25 mouse cellular contexts compared by ENCODE assay signal in the genomic region with DNA sequence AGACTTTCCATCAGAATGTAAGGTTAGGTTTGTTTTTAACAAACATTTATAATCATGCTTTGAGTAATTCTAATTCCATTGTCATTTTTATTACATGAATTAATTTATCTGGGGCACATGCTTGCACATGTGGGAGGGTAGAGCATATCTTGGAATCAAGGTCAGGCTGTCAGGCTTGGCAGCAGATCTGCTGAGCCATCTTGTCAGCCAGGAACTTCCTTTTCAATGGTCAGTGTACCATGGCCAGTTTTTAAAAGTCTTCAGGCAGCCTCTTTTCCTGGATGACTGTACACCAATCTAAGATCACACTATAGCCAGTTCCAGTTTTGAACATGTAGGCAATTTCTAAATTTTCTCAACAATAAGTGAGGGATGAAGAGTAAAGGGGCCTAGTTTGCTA. TPM values are rescaled to one million over a fixed set of nuclear protein-coding genes. Genes with fewer than 3 reads are reported as not detected.
DNase-seq lines count a peak whose midpoint lies in the region; ATAC-seq and TF ChIP-seq lines count a peak whose summit lies in the region.
"Had no signal": no experiment of that assay in that cellular context is flagged by ENCODE, and none has a peak within 500 bp of the region (broad histone marks: within the 10 kb centered on the region; RNA-seq: fewer than 3 reads in every experiment).

No protein-coding gene starts in this region.

- H3K4me3 ChIP-seq in bone marrow macrophage, adult 2 months (ENCODE audit: insufficient read depth, low read length): no peak overlapping the region
- no peak overlapping the region for H3K4me3 ChIP-seq in kidney, embryonic 16.5 days (ENCODE audit: low read length)
- no peak overlapping the region for H3K4me3 ChIP-seq in macrophage (ENCODE audit: inconsistent target)
- H3K4me3 ChIP-seq in forebrain, embryonic 14.5 days (ENCODE audit: low read depth, low read length): no peak overlapping the region
- no peak overlapping the region for H3K4me3 ChIP-seq in forebrain, embryonic 15.5 days
- H3K4me3 ChIP-seq: embryonic facial prominence, embryonic 15.5 days; heart, embryonic 15.5 days; hindbrain, embryonic 13.5 days; left cerebral cortex, adult 2 months; liver, embryonic 15.5 days had no signal

- no peaks in the 10 kb centered on the region for H3K27me3 ChIP-seq in kidney, embryonic 16.5 days (ENCODE audit: insufficient read depth, low read length)
- no peaks in the 10 kb centered on the region for H3K27me3 ChIP-seq in forebrain, embryonic 14.5 days (replicated peaks; ENCODE audit: control insufficient read depth, insufficient read depth, low read length)
- H3K27me3 ChIP-seq in forebrain, embryonic 15.5 days: no peaks in the 10 kb centered on the region
- H3K27me3 ChIP-seq: embryonic facial prominence, embryonic 15.5 days; heart, embryonic 15.5 days had no signal

- H3K79me2 ChIP-seq in macrophage (ENCODE audit: inconsistent target): no peaks in the 10 kb centered on the region

- peaks cover 58% of the 10 kb centered on the region for H3K4me1 ChIP-seq in bone marrow macrophage, adult 2 months (ENCODE audit: control insufficient read depth, insufficient read depth, low read length)
- H3K4me1 ChIP-seq in kidney, embryonic 16.5 days (ENCODE audit: insufficient read depth, low read length): peaks cover 9% of the 10 kb centered on the region
- H3K4me1 ChIP-seq in forebrain, embryonic 14.5 days (ENCODE audit: control insufficient read depth, insufficient read depth, low read length): no peaks in the 10 kb centered on the region
- H3K4me1 ChIP-seq in forebrain, embryonic 15.5 days: no peaks in the 10 kb centered on the region
- H3K4me1 ChIP-seq: embryonic facial prominence, embryonic 15.5 days; hindbrain, embryonic 13.5 days had no signal

- ATAC-seq in kidney, embryonic 16.5 days (ENCODE audit: low FRiP score, low TSS enrichment): no peak
- ATAC-seq in forebrain, embryonic 14.5 days: no peak
- no peak for ATAC-seq in forebrain, embryonic 15.5 days (replicated peaks)
- ATAC-seq: forebrain, embryonic 16.5 days had no signal

- peak; percentile 56 for DNase-seq in adrenal gland, postnatal 14 days
- no peak for DNase-seq in adrenal gland, adult 18-20 months (ENCODE audit: low spot score in 2 of 2)
- no peak for DNase-seq in forebrain, embryonic 14.5 days (ENCODE audit: low spot score)
- DNase-seq: B cell, adult 2 months; cerebellum, adult 11 months; cerebellum, adult 9-11 months; gastrocnemius, postnatal 36 days; heart, postnatal 36 days; left cerebral cortex, postnatal 4 days; liver; thymus, postnatal 25 days had no signal

- H3K9me3 ChIP-seq in kidney, embryonic 16.5 days (ENCODE audit: low read length): no peaks in the 10 kb centered on the region
- H3K9me3 ChIP-seq in forebrain, embryonic 14.5 days (replicated peaks; ENCODE audit: control insufficient read depth, low read length): no peaks in the 10 kb centered on the region
- no peaks in the 10 kb centered on the region for H3K9me3 ChIP-seq in forebrain, embryonic 15.5 days
- H3K9me3 ChIP-seq: embryonic facial prominence, embryonic 15.5 days; heart, embryonic 15.5 days; hindbrain, embryonic 13.5 days; liver, embryonic 15.5 days had no signal

- TF ChIP-seq POLR2A in bone marrow macrophage, adult 2 months (IDR thresholded peaks at IDR 0.05; ENCODE audit: borderline replicate concordance, low read depth, low read length): no peak

- H3K36me3 ChIP-seq in kidney, embryonic 16.5 days (ENCODE audit: insufficient read depth, low read length): no peaks in the 10 kb centered on the region
- no peaks in the 10 kb centered on the region for H3K36me3 ChIP-seq in macrophage (ENCODE audit: inconsistent target)
- H3K36me3 ChIP-seq in forebrain, embryonic 14.5 days (ENCODE audit: control insufficient read depth, insufficient read depth, low read length): no peaks in the 10 kb centered on the region
- no peaks in the 10 kb centered on the region for H3K36me3 ChIP-seq in forebrain, embryonic 15.5 days
- H3K36me3 ChIP-seq: embryonic facial prominence, embryonic 15.5 days; heart, embryonic 15.5 days; hindbrain, embryonic 13.5 days; liver, embryonic 15.5 days had no signal

- no peak for TF ChIP-seq CTCF in bone marrow macrophage, adult 2 months (IDR thresholded peaks at IDR 0.05; ENCODE audit: low read depth, low read length)

- H3K27ac ChIP-seq in bone marrow macrophage, adult 2 months (ENCODE audit: insufficient read depth, low read depth, low read length): peak overlapping the region; percentile 78
- peak overlapping the region; percentile 0; the same call in 1 of the 2 replicates for H3K27ac ChIP-seq in kidney, embryonic 16.5 days (ENCODE audit: low read length)
- peak overlapping the region; percentile 61 for H3K27ac ChIP-seq in macrophage
- H3K27ac ChIP-seq in forebrain, embryonic 14.5 days (ENCODE audit: low read depth, low read length): no peak overlapping the region
- no peak overlapping the region for H3K27ac ChIP-seq in forebrain, embryonic 15.5 days (replicated peaks)
- H3K27ac ChIP-seq: embryonic facial prominence, embryonic 15.5 days; heart, embryonic 15.5 days; hindbrain, embryonic 13.5 days; left cerebral cortex, adult 2 months; liver, embryonic 15.5 days had no signal

- H3K4me2 ChIP-seq in kidney, embryonic 16.5 days (replicated peaks; ENCODE audit: low read depth, low read length): no peak overlapping the region
- no peak overlapping the region for H3K4me2 ChIP-seq in forebrain, embryonic 14.5 days (ENCODE audit: low read length)
- H3K4me2 ChIP-seq in forebrain, embryonic 15.5 days (replicated peaks): no peak overlapping the region
- H3K4me2 ChIP-seq: embryonic facial prominence, embryonic 15.5 days; heart, embryonic 15.5 days; hindbrain, embryonic 13.5 days; liver, embryonic 15.5 days; midbrain, embryonic 11.5 days had no signal

- H3K9ac ChIP-seq in kidney, embryonic 16.5 days (replicated peaks; ENCODE audit: low read length): no peak overlapping the region
- H3K9ac ChIP-seq in forebrain, embryonic 14.5 days (ENCODE audit: low read length): no peak overlapping the region
- H3K9ac ChIP-seq in forebrain, embryonic 15.5 days (replicated peaks): no peak overlapping the region
- H3K9ac ChIP-seq: embryonic facial prominence, embryonic 15.5 days; heart, embryonic 15.5 days; hindbrain, embryonic 13.5 days; liver, embryonic 15.5 days had no signal

RNA-seq across cellular contexts. Expression of gene Cxcl16, which starts 12.9 kb away (rescaled TPM):
- total RNA-seq in adrenal gland, postnatal 14 days (2021): 4.0 and 6.0 TPM in 2 replicates
- 10 to 100 TPM; 11.3 to 18.3 TPM for total RNA-seq in adrenal gland, adult 18-20 months (2021)
- 434 and 456 TPM in 2 replicates for polyA plus RNA-seq in bone marrow macrophage, adult 2 months (2012; ENCODE audit: insufficient read depth, insufficient read length, missing spikeins)
- polyA plus RNA-seq in kidney, embryonic 16.5 days (2015; fragmentation: Nextera tagmentation; extraction: Ambion mirVana): 9.1 and 9.7 TPM in 2 replicates
- 100 to 1,000 TPM in 19 of 26 experiments, 10 to 100 TPM in 7; 38.5 to 511 (median 181) TPM for total RNA-seq in macrophage (2018; cell fraction: chromatin; rRNA removed)
- 100 to 1,000 TPM in 21 of 26 experiments, 10 to 100 TPM in 5; 78.1 to 341 (median 209) TPM for total RNA-seq in macrophage (2018; cell fraction: cytosol; rRNA removed)
- total RNA-seq in macrophage (2018; cell fraction: nucleus; rRNA removed): 100 to 1,000 TPM in 24 of 26 experiments, 10 to 100 TPM in 2; 63.6 to 577 (median 286) TPM
- 84.4 to 133 TPM (median 111 TPM) in 3 replicates for polyA plus RNA-seq in macrophage (2018)
- 1.5 and 1.9 TPM in 2 replicates for polyA plus RNA-seq in forebrain, embryonic 14.5 days (2014; fragmentation: Nextera tagmentation; extraction: Ambion mirVana)
- polyA plus RNA-seq in forebrain, embryonic 15.5 days (2015; fragmentation: Nextera tagmentation; extraction: Ambion mirVana): 1.4 and 1.9 TPM in 2 replicates
- total RNA-seq: common myeloid progenitor, adult 5-6 weeks; MEL had no signal

RNA-seq across cellular contexts. Expression of gene Zmynd15, which starts 13.5 kb away (rescaled TPM):
- total RNA-seq in adrenal gland, postnatal 14 days (2021): 1.3 and 1.5 TPM in 2 replicates
- 1 to 10 TPM; 2.8 to 2.9 TPM for total RNA-seq in adrenal gland, adult 18-20 months (2021)
- 21.7 and 23.7 TPM in 2 replicates for polyA plus RNA-seq in bone marrow macrophage, adult 2 months (2012; ENCODE audit: insufficient read depth, insufficient read length, missing spikeins)
- polyA plus RNA-seq in kidney, embryonic 16.5 days (2015; fragmentation: Nextera tagmentation; extraction: Ambion mirVana): 1.4 and 1.5 TPM in 2 replicates
- 10 to 100 TPM; 15.3 to 70.9 (median 30.3) TPM for total RNA-seq in macrophage (2018; cell fraction: chromatin; rRNA removed)
- total RNA-seq in macrophage (2018; cell fraction: cytosol; rRNA removed): 1 to 10 TPM; 2.5 to 9.7 (median 5.3) TPM
- total RNA-seq in macrophage (2018; cell fraction: nucleus; rRNA removed): 10 to 100 TPM in 25 of 26 experiments, 1 to 10 TPM in 1; 9.8 to 55.7 (median 28.5) TPM
- 2.4 to 5.2 TPM (median 4.4 TPM) in 3 replicates for polyA plus RNA-seq in macrophage (2018)
- 0.19 and 0.42 TPM in 2 replicates for polyA plus RNA-seq in forebrain, embryonic 14.5 days (2014; fragmentation: Nextera tagmentation; extraction: Ambion mirVana)
- 0.52 and 0.56 TPM in 2 replicates for polyA plus RNA-seq in forebrain, embryonic 15.5 days (2015; fragmentation: Nextera tagmentation; extraction: Ambion mirVana)
- total RNA-seq: common myeloid progenitor, adult 5-6 weeks; MEL had no signal

RNA-seq across cellular contexts. Expression of gene Med11, which starts 21.0 kb away (rescaled TPM):
- 18.1 and 23.3 TPM in 2 replicates for total RNA-seq in adrenal gland, postnatal 14 days (2021)
- 10 to 100 TPM; 17.0 to 18.0 TPM for total RNA-seq in adrenal gland, adult 18-20 months (2021)
- polyA plus RNA-seq in bone marrow macrophage, adult 2 months (2012; ENCODE audit: insufficient read depth, insufficient read length, missing spikeins): 40.5 and 41.6 TPM in 2 replicates
- polyA plus RNA-seq in kidney, embryonic 16.5 days (2015; fragmentation: Nextera tagmentation; extraction: Ambion mirVana): 43.9 and 46.3 TPM in 2 replicates
- total RNA-seq in macrophage (2018; cell fraction: chromatin; rRNA removed): 10 to 100 TPM in 20 of 26 experiments, 1 to 10 TPM in 6; 7.7 to 19.3 (median 12.0) TPM
- total RNA-seq in macrophage (2018; cell fraction: cytosol; rRNA removed): 10 to 100 TPM; 35.3 to 80.0 (median 55.9) TPM
- total RNA-seq in macrophage (2018; cell fraction: nucleus; rRNA removed): 10 to 100 TPM; 12.6 to 31.8 (median 18.8) TPM
- polyA plus RNA-seq in macrophage (2018): 29.8 to 44.9 TPM (median 39.4 TPM) in 3 replicates
- 49.2 and 54.3 TPM in 2 replicates for polyA plus RNA-seq in forebrain, embryonic 14.5 days (2014; fragmentation: Nextera tagmentation; extraction: Ambion mirVana)
- polyA plus RNA-seq in forebrain, embryonic 15.5 days (2015; fragmentation: Nextera tagmentation; extraction: Ambion mirVana): 40.2 and 45.0 TPM in 2 replicates

RNA-seq across cellular contexts. Expression of gene Tm4sf5, which starts 32.3 kb away (rescaled TPM):
- total RNA-seq in adrenal gland, postnatal 14 days (2021): not detected in 2 replicates
- not detected for total RNA-seq in adrenal gland, adult 18-20 months (2021)
- polyA plus RNA-seq in bone marrow macrophage, adult 2 months (2012; ENCODE audit: insufficient read depth, insufficient read length, missing spikeins): 4.3 TPM in 2 replicates
- 0.69 and 0.80 TPM in 2 replicates for polyA plus RNA-seq in kidney, embryonic 16.5 days (2015; fragmentation: Nextera tagmentation; extraction: Ambion mirVana)
- 1 to 10 TPM in 6 of 26 experiments, under 1 TPM in 2, not detected in 18; 0.70 to 5.4 (median 1.9) TPM for total RNA-seq in macrophage (2018; cell fraction: chromatin; rRNA removed)
- total RNA-seq in macrophage (2018; cell fraction: cytosol; rRNA removed): 1 to 10 TPM in 15 of 26 experiments, under 1 TPM in 11; 0.29 to 3.8 (median 1.6) TPM
- 1 to 10 TPM in 19 of 26 experiments, under 1 TPM in 3, not detected in 4; 0.46 to 4.2 (median 1.5) TPM for total RNA-seq in macrophage (2018; cell fraction: nucleus; rRNA removed)
- 2.7 to 4.1 TPM in 2 of 3 replicates, not detected in the other for polyA plus RNA-seq in macrophage (2018)
- polyA plus RNA-seq in forebrain, embryonic 14.5 days (2014; fragmentation: Nextera tagmentation; extraction: Ambion mirVana): 1.1 and 3.4 TPM in 2 replicates
- 1.0 and 2.0 TPM in 2 replicates for polyA plus RNA-seq in forebrain, embryonic 15.5 days (2015; fragmentation: Nextera tagmentation; extraction: Ambion mirVana)
- total RNA-seq: common myeloid progenitor, adult 5-6 weeks; gastrocnemius, postnatal 36 days; layer of hippocampus, postnatal 10 days had no signal
- polyA plus RNA-seq: embryonic facial prominence, embryonic 15.5 days; midbrain, embryonic 11.5 days had no signal

RNA-seq across cellular contexts. Expression of gene Arrb2, which starts 40.3 kb away (rescaled TPM):
- 17.5 and 32.6 TPM in 2 replicates for total RNA-seq in adrenal gland, postnatal 14 days (2021)
- 10 to 100 TPM; 21.4 to 25.4 TPM for total RNA-seq in adrenal gland, adult 18-20 months (2021)
- polyA plus RNA-seq in bone marrow macrophage, adult 2 months (2012; ENCODE audit: insufficient read depth, insufficient read length, missing spikeins): 520 and 549 TPM in 2 replicates
- 15.3 and 19.0 TPM in 2 replicates for polyA plus RNA-seq in kidney, embryonic 16.5 days (2015; fragmentation: Nextera tagmentation; extraction: Ambion mirVana)
- 1,000 to 10,000 TPM in 11 of 26 experiments, 100 to 1,000 TPM in 15; 122 to 1,570 (median 865) TPM for total RNA-seq in macrophage (2018; cell fraction: chromatin; rRNA removed)
- total RNA-seq in macrophage (2018; cell fraction: cytosol; rRNA removed): 100 to 1,000 TPM; 129 to 393 (median 270) TPM
- total RNA-seq in macrophage (2018; cell fraction: nucleus; rRNA removed): 100 to 1,000 TPM; 145 to 858 (median 561) TPM
- polyA plus RNA-seq in macrophage (2018): 230 to 319 TPM (median 312 TPM) in 3 replicates
- polyA plus RNA-seq in forebrain, embryonic 14.5 days (2014; fragmentation: Nextera tagmentation; extraction: Ambion mirVana): 47.4 and 49.2 TPM in 2 replicates
- polyA plus RNA-seq in forebrain, embryonic 15.5 days (2015; fragmentation: Nextera tagmentation; extraction: Ambion mirVana): 38.1 and 38.4 TPM in 2 replicates

Comparison
In these comparisons a context has a peak if more than half of its experiments do, and no peak if none do; other contexts are left out.
1. H3K27ac ChIP-seq: peak in bone marrow macrophage, adult 2 months (single experiment), kidney, embryonic 16.5 days (single experiment) and macrophage (single experiment); none in forebrain, embryonic 14.5 days (single experiment) and forebrain, embryonic 15.5 days (single experiment).